Mouse (Mus musculus) MEL (cell line): ENCODE measurements at regions not wholly inside any gene's neighbourhood (a gene's known extent, or its start where the extent isn't known, plus 50 kb on each side); places are given as distances from the start of the nearest gene placed in this dataset.

Experiments used
- DNase-seq: peaks from one replicate; pipeline ENCODE4 v3.0.0; 2011; ENCODE audit warnings: low read depth, low spot score
- H3K27ac ChIP-seq: 2 replicates; pipeline ENCODE4 v1.5.1; 2012; ENCODE audit warnings: low read depth, mild to moderate bottlenecking, control low read depth, low read length, moderate library complexity; ENCODE audit not compliant: control insufficient read depth
- H3K27me3 ChIP-seq, 2 experiments: fragments of 150-350 bp in 1 of 2; sonication (generic) in 1 of 2; 2 replicates each; pipeline ENCODE4 v1.6.1; 2012; ENCODE audit warnings: low read length in 2 of 2, mild to moderate bottlenecking in 2 of 2, improper control_type of control experiment in 1 of 2, moderate library complexity in 1 of 2; ENCODE audit not compliant: insufficient read depth in 2 of 2, control insufficient read depth in 1 of 2
- H3K36me3 ChIP-seq, 2 experiments: 2 replicates each; pipeline ENCODE4 v1.6.1; 2012 to 2014; ENCODE audit warnings: low read length in 2 of 2, improper control_type of control experiment in 1 of 2, inconsistent platforms in 1 of 2, mild to moderate bottlenecking in 1 of 2; ENCODE audit not compliant: insufficient read depth in 2 of 2, control insufficient read depth in 1 of 2
- H3K4me1 ChIP-seq, 2 experiments: fragments of 150-350 bp in 1 of 2; sonication (generic) in 1 of 2; 2 replicates each; pipeline ENCODE4 v1.6.1; 2012; ENCODE audit warnings: low read length in 2 of 2, improper control_type of control experiment in 1 of 2, mild to moderate bottlenecking in 1 of 2; ENCODE audit not compliant: insufficient read depth in 2 of 2, control insufficient read depth in 1 of 2
- H3K4me3 ChIP-seq, 2 experiments: fragments of 150-350 bp in 1 of 2; sonication (generic) in 1 of 2; 2 replicates each; pipeline ENCODE4 v1.5.1; 2012; ENCODE audit warnings: low read depth in 2 of 2, low read length in 2 of 2, mild to moderate bottlenecking in 2 of 2, moderate library complexity in 2 of 2, control low read depth in 1 of 2, improper control_type of control experiment in 1 of 2; ENCODE audit not compliant: control insufficient read depth in 1 of 2, insufficient read depth in 1 of 2
- H3K79me2 ChIP-seq: 2 replicates; pipeline ENCODE4 v1.6.1; 2012; ENCODE audit warnings: mild to moderate bottlenecking, low read length, moderate library complexity; ENCODE audit not compliant: control insufficient read depth, poor library complexity, insufficient read depth
- H3K9ac ChIP-seq: 2 replicates; pipeline ENCODE4 v1.6.1; 2012; ENCODE audit warnings: low read depth, mild to moderate bottlenecking, control low read depth, low read length, moderate library complexity; ENCODE audit not compliant: control insufficient read depth, poor library complexity, severe bottlenecking
- H3K9me3 ChIP-seq: fragments of 150-350 bp; sonication (generic); replicated peaks from 2 replicates; pipeline ENCODE4 v1.6.1; 2012; ENCODE audit warnings: mild to moderate bottlenecking, low read length, improper control_type of control experiment, moderate library complexity; ENCODE audit not compliant: insufficient read depth
- BHLHE40 ChIP-seq: IDR thresholded peaks from 2 replicates; pipeline ENCODE4 v1.6.1; 2012; ENCODE audit warnings: low read depth, mild to moderate bottlenecking, inconsistent platforms, low read length, improper control_type of control experiment, borderline replicate concordance
- CTCF ChIP-seq, 3 experiments: IDR thresholded peaks in 2 of 3; conservative IDR thresholded peaks in 1 of 3; 2 replicates each; pipeline ENCODE4 v1.5.1; 2011 to 2012; ENCODE audit warnings: low read length in 3 of 3, low read depth in 2 of 3, mild to moderate bottlenecking in 2 of 3, improper control_type of control experiment in 1 of 3, inconsistent platforms in 1 of 3, mixed read lengths in 1 of 3, moderate library complexity in 1 of 3; ENCODE audit not compliant: control insufficient read depth in 1 of 3, insufficient read depth in 1 of 3, poor library complexity in 1 of 3, severe bottlenecking in 1 of 3
- ELF1 ChIP-seq: IDR thresholded peaks from 2 replicates; pipeline ENCODE4 v1.6.1; 2014; ENCODE audit warnings: low read depth, mild to moderate bottlenecking, inconsistent platforms, low read length, improper control_type of control experiment, moderate library complexity
- ETS1 ChIP-seq: IDR thresholded peaks from 2 replicates; pipeline ENCODE4 v1.6.1; 2012; ENCODE audit warnings: low read depth, mild to moderate bottlenecking, inconsistent platforms, low read length, improper control_type of control experiment, moderate library complexity
- GATA1 ChIP-seq: IDR thresholded peaks from 2 replicates; pipeline ENCODE4 v1.6.1; 2011; ENCODE audit warnings: low read depth, low read length, improper control_type of control experiment
- HCFC1 ChIP-seq: IDR thresholded peaks from 2 replicates; pipeline ENCODE4 v1.6.1; 2012; ENCODE audit warnings: low read depth, mild to moderate bottlenecking, inconsistent platforms, low read length, improper control_type of control experiment, moderate library complexity
- JUND ChIP-seq: IDR thresholded peaks from 2 replicates; pipeline ENCODE4 v1.6.1; 2011; ENCODE audit warnings: low read depth, mild to moderate bottlenecking, improper control_type of control experiment, low read length
- KAT2A ChIP-seq: conservative IDR thresholded peaks from 2 replicates; pipeline ENCODE4 v1.6.1; 2012; ENCODE audit warnings: low read depth, low read length, improper control_type of control experiment, inconsistent platforms
- MAFK ChIP-seq: IDR thresholded peaks from 2 replicates; pipeline ENCODE4 v1.6.1; 2011; ENCODE audit warnings: low read depth, mild to moderate bottlenecking, low read length, improper control_type of control experiment, borderline replicate concordance
- MEF2A ChIP-seq: IDR thresholded peaks from 2 replicates; pipeline ENCODE4 v1.6.1; 2014; ENCODE audit warnings: low read depth, mild to moderate bottlenecking, inconsistent platforms, low read length, improper control_type of control experiment; ENCODE audit not compliant: poor library complexity, insufficient replicate concordance, severe bottlenecking; ENCODE audit errors: extremely low read depth
- MYB ChIP-seq: IDR thresholded peaks from 2 replicates; pipeline ENCODE4 v1.6.1; 2011; ENCODE audit warnings: mild to moderate bottlenecking, low read depth, low read length, improper control_type of control experiment
- NELFE ChIP-seq: IDR thresholded peaks from 2 replicates; pipeline ENCODE4 v1.6.1; 2011; ENCODE audit warnings: low read depth, low read length, improper control_type of control experiment
- NRF1 ChIP-seq: IDR thresholded peaks from 2 replicates; pipeline ENCODE4 v1.6.1; 2014; ENCODE audit warnings: low read depth, mild to moderate bottlenecking, inconsistent platforms, low read length, improper control_type of control experiment, moderate library complexity; ENCODE audit not compliant: poor library complexity, insufficient read depth, severe bottlenecking
- POLR2A ChIP-seq, 2 experiments: IDR thresholded peaks; 2 replicates each; pipeline ENCODE4 v1.6.1; 2011 to 2012; ENCODE audit warnings: low read length in 2 of 2, mild to moderate bottlenecking in 2 of 2, control low read depth in 1 of 2, improper control_type of control experiment in 1 of 2, low read depth in 1 of 2, moderate library complexity in 1 of 2; ENCODE audit not compliant: control insufficient read depth in 1 of 2, insufficient read depth in 1 of 2, poor library complexity in 1 of 2
- POLR2AphosphoS2 ChIP-seq: IDR thresholded peaks from 2 replicates; pipeline ENCODE4 v1.6.1; 2011; ENCODE audit warnings: low read length, improper control_type of control experiment
- POLR2AphosphoS5 ChIP-seq: IDR thresholded peaks from 2 replicates; pipeline ENCODE4 v1.6.1; 2012; ENCODE audit warnings: low read depth, borderline replicate concordance, mild to moderate bottlenecking, inconsistent platforms, low read length, moderate library complexity, mixed read lengths
- RAD21 ChIP-seq: IDR thresholded peaks from 2 replicates; pipeline ENCODE4 v1.6.1; 2011; ENCODE audit warnings: mild to moderate bottlenecking, low read depth, low read length, improper control_type of control experiment
- SMC3 ChIP-seq: IDR thresholded peaks from 2 replicates; pipeline ENCODE4 v1.6.1; 2011; ENCODE audit warnings: low read depth, low read length, improper control_type of control experiment
- TAL1 ChIP-seq: IDR thresholded peaks from 2 replicates; pipeline ENCODE4 v1.6.1; 2012; ENCODE audit warnings: mild to moderate bottlenecking, inconsistent platforms, low read length, moderate library complexity, mixed read lengths
- TBP ChIP-seq: IDR thresholded peaks from 2 replicates; pipeline ENCODE4 v1.8.0; 2011; ENCODE audit warnings: low read depth, low read length, improper control_type of control experiment
- UBTF ChIP-seq: IDR thresholded peaks from 2 replicates; pipeline ENCODE4 v1.6.1; 2012; ENCODE audit warnings: low read depth, mild to moderate bottlenecking, inconsistent platforms, low read length, improper control_type of control experiment, moderate library complexity, borderline replicate concordance; ENCODE audit not compliant: insufficient read depth
- USF1 ChIP-seq: IDR thresholded peaks from 2 replicates; pipeline ENCODE4 v1.6.1; 2014; ENCODE audit warnings: low read depth, mild to moderate bottlenecking, inconsistent platforms, low read length, improper control_type of control experiment, moderate library complexity
- USF2 ChIP-seq, 2 experiments: IDR thresholded peaks; 2 replicates each; pipeline ENCODE4 v1.6.1; 2011 to 2012; ENCODE audit warnings: improper control_type of control experiment in 2 of 2, low read length in 2 of 2, borderline replicate concordance in 1 of 2, inconsistent platforms in 1 of 2, low read depth in 1 of 2, mild to moderate bottlenecking in 1 of 2; ENCODE audit not compliant: insufficient read depth in 1 of 2
- ZC3H11A ChIP-seq: IDR thresholded peaks from 2 replicates; pipeline ENCODE4 v1.6.1; 2012; ENCODE audit warnings: low read depth, mild to moderate bottlenecking, inconsistent platforms, low read length, improper control_type of control experiment
- ZNF384 ChIP-seq: IDR thresholded peaks from 2 replicates; pipeline ENCODE4 v1.6.1; 2012; ENCODE audit warnings: low read depth, mild to moderate bottlenecking, inconsistent platforms, low read length, improper control_type of control experiment

GRCm38 (mm10) chr15:50345536-50345935, 3539.2 kb upstream of the Gm7489 start:
- Histone ChIP-seq H3K9ac (no peak overlapping the region), H3K9me3 (no peaks in the 10 kb centered on the region), H3K79me2 (no peaks in the 10 kb centered on the region), H3K4me1 (no peaks in the 10 kb centered on the region), H3K36me3 (no peaks in the 10 kb centered on the region), H3K4me3 (no peak overlapping the region), H3K27ac (no peak overlapping the region), H3K27me3 (no peaks in the 10 kb centered on the region)
- TF ChIP-seq TAL1 (no peak), ZC3H11A (no peak)
- DNase-seq, result no peak

GRCm38 (mm10) chr15:50346953-50347352, 3537.8 kb upstream of the Gm7489 start:
- no peak for DNase-seq

GRCm38 (mm10) chr15:50360033-50360988, 3524.4 kb upstream of the Gm7489 start:
- Histone ChIP-seq H3K4me3 (no peak overlapping the region), H3K9me3 (no peaks in the 10 kb centered on the region), H3K79me2 (no peaks in the 10 kb centered on the region), H3K27ac (no peak overlapping the region), H3K27me3 (no peaks in the 10 kb centered on the region), H3K9ac (no peak overlapping the region), H3K36me3 (peaks cover 0 to 7% of the 10 kb centered on the region in 2 experiments; a peak in 2 of 4 replicates), H3K4me1 (peaks cover 5 to 6% of the 10 kb centered on the region in 2 experiments)
- no peak for TF ChIP-seq NRF1
- no peak for TF ChIP-seq TBP
- TF ChIP-seq NELFE, result no peak
- TF ChIP-seq POLR2A (IDR thresholded peaks at IDR 0.05; ENCODE audit: control insufficient read depth in 1 of 2, insufficient read depth in 1 of 2, low read depth in 1 of 2, low read length in 2 of 2, poor library complexity in 1 of 2), result no peak
- TF ChIP-seq JUND, result no peak
- no peak for TF ChIP-seq MYB
- TF ChIP-seq SMC3, result no peak
- no peak for TF ChIP-seq USF2 (IDR thresholded peaks at IDR 0.05; ENCODE audit: borderline replicate concordance in 1 of 2, insufficient read depth in 1 of 2, low read depth in 1 of 2, low read length in 2 of 2)
- TF ChIP-seq POLR2AphosphoS2, result no peak
- no peak for TF ChIP-seq MAFK
- no peak for TF ChIP-seq ETS1
- no peak for TF ChIP-seq BHLHE40
- TF ChIP-seq MEF2A, result no peak
- no peak for TF ChIP-seq POLR2AphosphoS5
- no peak for TF ChIP-seq GATA1
- TF ChIP-seq HCFC1, result no peak
- DNase-seq, result no peak

More at GRCm38 (mm10) chr15:50346953-50347352, 3537.8 kb upstream of the Gm7489 start:
- Histone ChIP-seq H3K9ac (no peak overlapping the region), H3K27ac (no peak overlapping the region), H3K4me1 (no peaks in the 10 kb centered on the region), H3K4me3 (no peak overlapping the region), H3K79me2 (no peaks in the 10 kb centered on the region), H3K9me3 (no peaks in the 10 kb centered on the region), H3K27me3 (no peaks in the 10 kb centered on the region), H3K36me3 (no peaks in the 10 kb centered on the region)
- TF ChIP-seq POLR2A (IDR thresholded peaks at IDR 0.05; ENCODE audit: control insufficient read depth in 1 of 2, insufficient read depth in 1 of 2, low read depth in 1 of 2, low read length in 2 of 2, poor library complexity in 1 of 2) (no peak), KAT2A (no peak), RAD21 (no peak), CTCF (IDR thresholded peaks at IDR 0.05 in 2 of 3, conservative IDR thresholded peaks at IDR 0.05 in 1 of 3; ENCODE audit: control insufficient read depth in 1 of 3, insufficient read depth in 1 of 3, low read depth in 2 of 3, low read length in 3 of 3, poor library complexity in 1 of 3, severe bottlenecking in 1 of 3) (no peak), USF1 (no peak), MAFK (no peak), UBTF (no peak), ELF1 (no peak), ZC3H11A (no peak), ZNF384 (no peak)
